Mouse (Mus musculus): ENCODE data around the gene Nup210l.

DNA sequence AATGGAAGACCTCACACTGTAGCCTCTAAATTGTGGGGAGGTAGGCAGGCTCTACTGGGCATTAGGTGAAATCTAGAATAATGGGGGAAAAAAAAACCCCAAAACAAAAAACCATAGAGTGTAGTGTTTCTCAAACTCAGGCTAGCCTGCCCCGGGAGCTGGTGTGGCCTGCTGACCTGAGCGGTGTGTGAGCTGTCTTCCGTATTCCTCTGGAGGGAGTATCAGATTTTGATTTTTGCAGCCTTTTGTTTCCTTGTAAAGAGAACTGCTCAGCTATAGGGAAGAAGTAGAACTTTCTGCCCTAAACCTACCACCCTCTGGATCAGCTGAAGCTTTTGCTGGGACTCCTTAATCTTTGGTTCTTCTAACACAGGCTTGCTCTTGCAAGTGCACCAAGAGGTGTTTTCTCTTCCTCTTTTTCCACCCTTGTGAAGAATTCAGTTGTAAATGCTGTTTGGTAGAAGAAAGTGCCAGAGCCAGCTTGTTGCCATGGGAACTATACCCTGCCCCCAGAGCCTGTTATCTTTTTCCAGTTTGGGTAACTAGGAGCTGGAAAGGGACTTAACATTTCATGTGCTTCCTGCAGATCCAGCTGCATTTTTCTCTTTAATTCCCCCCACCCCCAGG is 20.1 kb upstream of the Nup210l start:
- TF ChIP-seq CTCF (IDR thresholded peaks at IDR 0.05; ENCODE audit: extremely low read depth, insufficient read depth, insufficient read length, insufficient replicate concordance) = no peak
- TF ChIP-seq POLR2A (IDR thresholded peaks at IDR 0.05; ENCODE audit: low read depth, low read length) = no peak

All from spleen, adult 2 months (tissue).